Mouse (Mus musculus) erythroblast, embryonic 14.5 days (primary cell): ENCODE data around the gene Efna1.

Experiments used
- GATA1 ChIP-seq: IDR thresholded peaks from 2 replicates; pipeline ENCODE4 v1.6.1; 2012; ENCODE audit warnings: low read length, inconsistent platforms, mixed read lengths
- TAL1 ChIP-seq: IDR thresholded peaks from 3 replicates; pipeline ENCODE4 v1.6.1; 2012; ENCODE audit warnings: low read length, inconsistent platforms, mixed read lengths

DNA sequence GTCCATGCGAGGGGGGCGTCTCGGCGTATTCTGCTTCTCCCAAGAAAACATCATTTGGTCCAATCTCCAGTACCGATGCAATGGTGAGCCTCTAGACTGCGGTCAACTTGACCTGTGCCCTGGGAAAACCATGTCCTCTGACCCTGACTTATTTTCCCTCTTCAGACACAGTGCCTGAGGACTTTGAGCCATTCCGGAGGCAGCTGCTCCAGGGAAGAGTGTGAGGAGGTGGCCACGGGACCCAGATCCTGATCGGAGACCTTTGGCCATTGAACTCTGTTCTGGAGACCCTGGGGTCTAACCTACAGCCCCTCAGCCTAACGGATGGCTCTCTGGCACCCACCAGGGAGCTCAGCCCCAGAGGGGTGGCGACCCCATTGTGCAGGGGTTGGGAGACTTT, 54.6 kb downstream of the Efna1 start:
- no peak for TF ChIP-seq GATA1
- no peak for TF ChIP-seq TAL1
